Mouse (Mus musculus) testis, adult 2 months (tissue): ENCODE data around the gene Wnt9a.

Source experiments
- CTCF ChIP-seq: fragments of 200-500 bp; IDR thresholded peaks from 2 replicates; pipeline ENCODE4 v1.5.1; 2012; ENCODE audit warnings: low read depth, mild to moderate bottlenecking, inconsistent platforms, low read length, moderate library complexity; ENCODE audit not compliant: control insufficient read depth, insufficient read depth, insufficient replicate concordance
- POLR2A ChIP-seq: fragments of 200-500 bp; IDR thresholded peaks from 2 replicates; pipeline ENCODE4 v1.6.1; 2012; ENCODE audit warnings: low read depth, mild to moderate bottlenecking, inconsistent platforms, low read length, moderate library complexity; ENCODE audit not compliant: control insufficient read depth

DNA sequence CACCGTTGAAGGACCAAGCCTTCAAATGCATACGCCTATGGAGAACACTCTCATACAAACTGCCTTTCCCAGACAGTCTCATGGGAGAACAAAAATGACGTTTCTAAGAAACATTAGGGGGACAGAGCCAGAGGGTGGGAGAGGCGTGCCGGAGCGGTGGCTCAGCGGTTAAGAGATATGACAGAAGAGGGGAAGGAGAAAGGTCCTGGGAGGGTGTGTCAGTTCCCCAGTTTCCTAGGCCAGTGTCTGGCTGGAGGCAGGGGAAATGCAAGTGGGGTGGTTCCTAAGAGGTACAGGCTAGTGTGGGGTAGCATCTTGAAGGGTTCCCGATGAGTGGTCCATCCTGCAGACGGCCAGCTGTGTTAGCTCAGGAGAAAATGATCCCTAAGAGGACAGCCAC, 54.6 kb downstream of the Wnt9a start:
- TF ChIP-seq CTCF, result no peak
- TF ChIP-seq POLR2A, result no peak
